Mouse (Mus musculus) kidney, embryonic 15.5 days (tissue): Measurements from ENCODE around the gene Pecam1. TPM values are rescaled to one million over a fixed set of nuclear protein-coding genes. Genes with fewer than 3 reads are reported as not detected.

ENCODE experiments used
- ATAC-seq: fragments of 200-750 bp; cut with Nextera tagmentation; replicated peaks from 2 replicates; pipeline ENCODE4 v1.8.0; 2017; ENCODE audit warnings: moderate TSS enrichment; ENCODE audit not compliant: low FRiP score
- H3K27ac ChIP-seq: fragments of 300-500 bp; sonication (generic); 2 replicates; pipeline ENCODE4 v1.5.1; 2015; ENCODE audit warnings: mild to moderate bottlenecking, inconsistent platforms
- H3K27me3 ChIP-seq: fragments of 300-500 bp; sonication (generic); 2 replicates; pipeline ENCODE4 v1.6.1; 2015; ENCODE audit warnings: inconsistent platforms
- H3K36me3 ChIP-seq: fragments of 300-500 bp; sonication (generic); 2 replicates; pipeline ENCODE4 v1.6.1; 2015; ENCODE audit warnings: inconsistent platforms
- H3K4me1 ChIP-seq: fragments of 300-500 bp; sonication (generic); 2 replicates; pipeline ENCODE4 v1.6.1; 2015; ENCODE audit warnings: inconsistent platforms
- H3K4me2 ChIP-seq: fragments of 300-500 bp; sonication (generic); 2 replicates; pipeline ENCODE4 v1.6.1; 2015; ENCODE audit warnings: moderate library complexity, mild to moderate bottlenecking, inconsistent platforms
- H3K4me3 ChIP-seq: fragments of 300-500 bp; sonication (generic); replicated peaks from 2 replicates; pipeline ENCODE4 v1.5.1; 2015; ENCODE audit warnings: mild to moderate bottlenecking, inconsistent platforms
- H3K9ac ChIP-seq: fragments of 300-500 bp; sonication (generic); 2 replicates; pipeline ENCODE4 v1.6.1; 2015; ENCODE audit warnings: mild to moderate bottlenecking, inconsistent platforms
- H3K9me3 ChIP-seq: fragments of 300-500 bp; sonication (generic); replicated peaks from 2 replicates; pipeline ENCODE4 v1.6.1; 2016; ENCODE audit warnings: inconsistent platforms
- WGBS: fragments of 180-500 bp; shearing (Covaris S2); methylation state at CpG from one replicate; pipeline ENCODE4 v1.1.7; 2015; ENCODE audit warnings: mixed read lengths; 5-methylcytosine and 5-hydroxymethylcytosine counted together
- polyA plus RNA-seq: library from polyadenylated mRNA; unstranded; fragments of >200 nt; fragmentation: Nextera tagmentation; extraction: Ambion mirVana; gene quantifications from 2 replicates; pipeline ENCODE4 v1.2.1, GENCODE M21; 2015

Gene Pecam1
- polyA plus RNA-seq, 1 experiment from 2014 or later: 66.5 TPM

DNA sequence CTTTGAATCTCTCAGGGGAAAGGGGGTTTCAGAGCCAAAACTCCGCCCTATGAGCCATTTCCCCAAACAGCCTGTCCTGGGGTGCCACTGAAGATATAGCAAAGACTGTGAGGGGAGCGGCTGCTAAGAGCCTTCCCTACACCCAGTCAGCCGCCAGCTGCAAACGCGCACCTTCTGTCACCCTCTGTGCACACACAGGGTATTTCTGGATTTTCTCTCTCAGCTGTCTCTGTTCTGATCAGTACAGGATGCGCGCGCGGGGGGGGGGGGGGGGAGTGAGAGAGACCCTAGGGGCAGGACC is 80.6 kb downstream of the Pecam1 start:
- H3K27me3 ChIP-seq: no peaks in the 10 kb centered on the region
- H3K36me3 ChIP-seq: no peaks in the 10 kb centered on the region
- peaks cover 26% of the 10 kb centered on the region for H3K4me1 ChIP-seq
- WGBS: 46% methylated on average over 5 of the region's 9 CpGs
- H3K9me3 ChIP-seq: no peaks in the 10 kb centered on the region
- ATAC-seq: no peak
- no peak overlapping the region for H3K4me2 ChIP-seq
- H3K9ac ChIP-seq: no peak overlapping the region
- H3K4me3 ChIP-seq: no peak overlapping the region
- H3K27ac ChIP-seq: no peak overlapping the region

DNA sequence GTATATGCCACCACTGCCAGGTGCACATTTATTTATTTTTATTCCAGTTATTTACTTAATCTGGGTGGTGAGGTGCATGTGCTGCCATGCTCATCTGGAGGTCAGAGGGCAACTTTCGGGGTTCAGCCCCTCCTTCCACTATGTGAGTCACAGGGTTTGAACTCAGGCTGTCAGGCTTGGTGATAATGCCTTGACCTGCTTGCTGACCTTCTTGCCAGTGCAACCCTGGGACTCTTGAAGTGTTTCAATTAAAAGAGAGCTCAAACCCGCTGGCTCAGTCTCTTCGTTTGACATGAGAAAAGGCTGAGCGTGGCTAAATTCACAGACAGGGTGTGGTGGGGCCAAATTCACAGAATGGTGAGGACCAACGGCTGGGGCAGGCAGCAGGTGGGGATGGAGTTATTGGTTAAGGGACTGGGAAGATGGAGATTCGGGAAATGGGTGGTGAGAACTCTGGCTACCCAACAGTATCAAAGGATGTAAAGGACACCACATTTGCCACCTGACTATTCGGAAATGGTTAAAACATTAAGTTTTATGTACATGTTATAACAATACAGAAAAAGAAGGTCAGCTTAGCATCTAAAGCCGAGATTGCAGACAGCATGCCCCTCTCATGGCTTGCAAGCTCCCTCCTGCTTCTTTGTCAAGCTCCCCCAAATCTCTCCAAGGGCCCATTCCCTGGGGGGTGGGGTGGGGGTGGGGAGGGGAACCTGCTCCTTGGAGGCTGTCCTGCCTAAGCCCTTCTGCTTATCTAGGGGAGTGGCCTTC is 81.1 kb downstream of the Pecam1 start:
- ATAC-seq: no peak
- Histone ChIP-seq H3K4me2 (no peak overlapping the region), H3K4me3 (no peak overlapping the region), H3K27ac (no peak overlapping the region), H3K4me1 (peaks cover 21% of the 10 kb centered on the region), H3K27me3 (no peaks in the 10 kb centered on the region), H3K9ac (no peak overlapping the region), H3K36me3 (no peaks in the 10 kb centered on the region), H3K9me3 (no peaks in the 10 kb centered on the region)
- WGBS: 54% methylated on average over 8 of the region's 8 CpGs

DNA sequence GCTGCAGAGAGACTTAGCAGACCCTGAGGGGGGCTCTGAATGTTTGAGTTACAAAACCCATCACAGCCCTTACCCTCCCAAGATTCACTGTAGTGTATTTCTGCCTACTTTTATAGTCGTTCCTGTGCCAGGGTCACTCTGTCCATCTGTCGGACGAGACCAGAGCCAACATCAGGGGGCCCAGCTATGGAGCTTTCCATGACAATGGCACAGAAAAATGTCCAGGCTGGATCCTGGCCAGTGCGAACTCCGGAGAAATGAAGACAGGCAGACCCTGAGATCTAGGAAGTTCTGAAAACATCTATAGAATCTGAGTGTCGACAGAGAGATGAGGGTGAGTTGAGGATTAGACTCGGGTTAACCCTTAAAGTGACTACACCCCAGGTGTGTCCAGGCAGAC is 82.1 kb downstream of the Pecam1 start:
- H3K9ac ChIP-seq: no peak overlapping the region
- no peaks in the 10 kb centered on the region for H3K27me3 ChIP-seq
- 63% methylated on average over 7 of the region's 7 CpGs for WGBS
- peaks cover 14% of the 10 kb centered on the region; the same call in 1 of the 2 replicates for H3K4me1 ChIP-seq
- H3K9me3 ChIP-seq: no peaks in the 10 kb centered on the region
- H3K27ac ChIP-seq: no peak overlapping the region
- H3K36me3 ChIP-seq: no peaks in the 10 kb centered on the region
- no peak overlapping the region for H3K4me2 ChIP-seq
- H3K4me3 ChIP-seq: no peak overlapping the region
- ATAC-seq: no peak

DNA sequence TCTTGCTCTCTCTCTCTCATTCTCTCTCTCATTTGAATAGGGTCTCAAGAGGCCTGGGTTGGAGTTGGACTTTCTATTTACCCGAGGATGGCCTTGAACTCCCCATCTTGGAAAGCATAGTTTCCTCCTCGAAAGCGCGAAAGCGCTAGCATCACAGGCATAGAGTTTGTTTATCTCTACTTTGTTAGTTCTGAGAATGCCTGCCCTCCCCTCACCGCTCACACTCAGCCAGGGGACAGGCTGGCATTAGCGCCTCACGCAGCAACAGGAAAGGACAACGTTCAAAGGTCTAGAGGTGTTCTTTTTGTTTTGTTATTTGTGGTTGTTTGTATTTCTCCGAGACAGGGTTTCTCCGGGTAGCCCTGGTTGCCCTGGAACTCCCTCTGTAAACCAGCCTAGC is 82.6 kb downstream of the Pecam1 start:
- ATAC-seq: no peak
- Histone ChIP-seq H3K9ac (no peak overlapping the region), H3K4me1 (peaks cover 14% of the 10 kb centered on the region; the same call in 1 of the 2 replicates), H3K9me3 (no peaks in the 10 kb centered on the region), H3K4me3 (no peak overlapping the region), H3K27me3 (no peaks in the 10 kb centered on the region), H3K4me2 (no peak overlapping the region), H3K36me3 (no peaks in the 10 kb centered on the region), H3K27ac (no peak overlapping the region)
- WGBS: 80% methylated on average over 11 of the region's 11 CpGs

- H3K9ac ChIP-seq: no peak overlapping the region
- no peaks in the 10 kb centered on the region for H3K36me3 ChIP-seq
- H3K27ac ChIP-seq: 0 out of 2 replicates have a peak overlapping the region, but pooled peaks have one; percentile 18
- no peak overlapping the region for H3K4me2 ChIP-seq
- H3K4me3 ChIP-seq: no peak overlapping the region
- WGBS: 82% methylated on average over 14 of the region's 14 CpGs
- peaks cover 14% of the 10 kb centered on the region; the same call in 1 of the 2 replicates for H3K4me1 ChIP-seq
- ATAC-seq: no peak
- H3K27me3 ChIP-seq: no peaks in the 10 kb centered on the region
- no peaks in the 10 kb centered on the region for H3K9me3 ChIP-seq
Observed at GRCm38 (mm10) chr11:106666470-106667107, 83.8 kb downstream of the Pecam1 start.

DNA sequence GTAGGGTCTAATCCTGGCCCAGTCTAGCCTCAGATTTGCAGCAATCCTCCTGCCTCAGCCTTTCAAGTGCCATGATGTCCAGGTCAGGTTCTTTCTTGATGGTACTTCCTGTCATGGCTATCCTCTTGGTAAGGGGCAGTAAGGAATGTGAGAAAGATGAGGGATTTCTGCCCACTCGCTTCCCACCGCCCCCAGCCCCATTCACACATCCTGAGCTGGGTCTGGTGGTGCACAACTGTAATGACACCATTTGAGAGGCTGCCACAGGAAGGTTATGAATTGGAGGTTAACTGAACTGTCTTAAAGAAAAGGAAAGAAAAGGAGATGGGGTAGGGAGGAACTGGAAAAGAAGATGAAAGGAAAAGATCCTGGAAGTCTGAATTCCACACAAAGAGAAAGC is 84.6 kb downstream of the Pecam1 start:
- H3K9me3 ChIP-seq: no peaks in the 10 kb centered on the region
- no peak overlapping the region for H3K4me3 ChIP-seq
- WGBS: 83% methylated on average over 2 of the region's 2 CpGs

GRCm38 (mm10) chr11:106665328-106665727 is 85.1 kb downstream of the Pecam1 start:
- H3K4me2 ChIP-seq: no peak overlapping the region
- H3K27ac ChIP-seq: 0 out of 2 replicates have a peak overlapping the region, but pooled peaks have one; percentile 32
- WGBS: 80% methylated on average over 4 of the region's 4 CpGs
- H3K9ac ChIP-seq: no peak overlapping the region
- no peaks in the 10 kb centered on the region for H3K36me3 ChIP-seq
- H3K4me3 ChIP-seq: no peak overlapping the region
- H3K9me3 ChIP-seq: no peaks in the 10 kb centered on the region
- ATAC-seq: no peak
- H3K27me3 ChIP-seq: no peaks in the 10 kb centered on the region
- H3K4me1 ChIP-seq: peaks cover 21% of the 10 kb centered on the region

More for the DNA sequence above, 84.6 kb downstream of the Pecam1 start:
- 0 out of 2 replicates have a peak overlapping the region, but pooled peaks have one; percentile 32 for H3K27ac ChIP-seq
- H3K27me3 ChIP-seq: no peaks in the 10 kb centered on the region
- ATAC-seq: no peak
- no peak overlapping the region for H3K9ac ChIP-seq
- no peaks in the 10 kb centered on the region for H3K36me3 ChIP-seq
- no peak overlapping the region for H3K4me2 ChIP-seq
- peaks cover 15% of the 10 kb centered on the region for H3K4me1 ChIP-seq

GRCm38 (mm10) chr11:106664691-106665090 is 85.7 kb downstream of the Pecam1 start:
- H3K27me3 ChIP-seq: no peaks in the 10 kb centered on the region
- no peak overlapping the region for H3K27ac ChIP-seq
- H3K4me1 ChIP-seq: peaks cover 23% of the 10 kb centered on the region

DNA sequence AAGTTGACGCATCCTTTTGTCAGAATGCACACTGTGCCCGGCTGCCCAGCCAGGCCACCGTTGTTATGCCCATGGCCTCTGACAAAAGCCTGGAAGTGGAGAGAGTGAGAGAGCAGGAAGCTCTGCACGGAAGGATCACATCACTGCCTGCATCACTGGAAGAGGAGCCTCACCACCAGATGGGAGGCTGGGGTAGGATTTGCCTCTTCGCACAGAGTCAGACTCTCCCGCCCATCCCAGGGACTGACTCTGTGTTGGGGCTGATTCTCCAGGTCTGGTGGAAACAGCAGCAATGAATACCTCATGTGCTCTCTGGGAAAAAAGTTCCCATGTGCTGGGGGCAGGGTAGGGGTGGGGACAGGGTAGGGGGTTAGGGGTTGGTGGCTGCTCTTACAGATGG is 86.6 kb downstream of the Pecam1 start:
- ATAC-seq: no peak
- 0 out of 2 replicates have a peak overlapping the region, but pooled peaks have one; percentile 27 for H3K27ac ChIP-seq

More at GRCm38 (mm10) chr11:106664691-106665090, 85.7 kb downstream of the Pecam1 start:
- no peaks in the 10 kb centered on the region for H3K9me3 ChIP-seq
- 77% methylated on average over 8 of the region's 8 CpGs for WGBS
- no peaks in the 10 kb centered on the region for H3K36me3 ChIP-seq
- no peak overlapping the region for H3K9ac ChIP-seq
- H3K4me3 ChIP-seq: no peak overlapping the region
- ATAC-seq: no peak
- H3K4me2 ChIP-seq: no peak overlapping the region

GRCm38 (mm10) chr11:106662634-106663407 is 87.6 kb downstream of the Pecam1 start:
- Histone ChIP-seq H3K36me3 (no peaks in the 10 kb centered on the region), H3K9ac (no peak overlapping the region), H3K27ac (no peak overlapping the region), H3K4me1 (peaks cover 32% of the 10 kb centered on the region), H3K9me3 (no peaks in the 10 kb centered on the region), H3K4me2 (no peak overlapping the region), H3K27me3 (no peaks in the 10 kb centered on the region), H3K4me3 (no peak overlapping the region)
- WGBS: 87% methylated on average over 10 of the region's 11 CpGs
- no peak for ATAC-seq

More for the DNA sequence above, 86.6 kb downstream of the Pecam1 start:
- Histone ChIP-seq H3K9me3 (no peaks in the 10 kb centered on the region), H3K9ac (no peak overlapping the region), H3K4me3 (no peak overlapping the region), H3K36me3 (no peaks in the 10 kb centered on the region), H3K4me1 (peaks cover 26% of the 10 kb centered on the region), H3K4me2 (no peak overlapping the region), H3K27me3 (no peaks in the 10 kb centered on the region)
- 69% methylated on average over 6 of the region's 6 CpGs for whole genome bisulfite sequencing

DNA sequence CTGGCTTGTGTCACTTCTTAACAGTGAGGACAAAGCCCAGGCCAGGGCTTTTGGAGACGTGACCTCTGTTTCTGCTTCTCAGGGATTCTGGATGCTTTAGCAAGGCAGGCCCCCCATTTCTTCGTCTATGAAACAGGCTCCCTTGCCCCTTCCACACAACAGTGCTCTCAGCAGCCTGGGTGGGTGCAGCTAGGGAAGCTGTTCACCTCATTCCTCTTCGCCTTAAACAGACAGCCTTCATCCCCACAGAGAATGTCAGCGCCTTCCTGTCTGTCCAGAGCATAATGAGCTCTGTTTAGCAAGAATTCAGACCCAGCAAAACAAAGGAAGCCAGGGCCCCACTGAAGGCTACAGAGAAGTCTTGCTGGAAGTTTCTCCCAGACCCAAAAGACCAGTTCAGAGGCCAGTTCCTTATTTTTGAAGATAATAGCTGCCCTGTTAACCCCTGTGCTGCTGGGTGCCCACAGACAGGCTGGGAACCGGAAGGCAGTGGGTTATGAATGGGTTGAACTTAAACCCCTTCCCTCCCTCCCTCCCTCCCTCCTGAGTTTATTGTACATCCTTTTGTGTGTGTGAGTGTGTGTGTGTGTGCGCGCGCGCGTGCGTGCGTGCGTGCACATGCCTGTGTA is 89.9 kb downstream of the Pecam1 start:
- no peak overlapping the region for H3K4me2 ChIP-seq
- H3K36me3 ChIP-seq: no peaks in the 10 kb centered on the region
- no peaks in the 10 kb centered on the region for H3K27me3 ChIP-seq
- no peak overlapping the region for H3K4me3 ChIP-seq
- no peak overlapping the region for H3K9ac ChIP-seq
- peak overlapping the region; percentile 90 for H3K27ac ChIP-seq
- WGBS: 70% methylated on average over 13 of the region's 13 CpGs
- H3K4me1 ChIP-seq: peaks cover 37% of the 10 kb centered on the region
- ATAC-seq: no peak; the same call in 1 of the 2 replicates
- no peaks in the 10 kb centered on the region for H3K9me3 ChIP-seq
